Mouse (Mus musculus): ENCODE measurements around the gene 1110065P20Rik. TPM values are rescaled to one million over a fixed set of nuclear protein-coding genes. Genes with fewer than 3 reads are reported as not detected.

Gene 1110065P20Rik
- polyA plus RNA-seq, 1 experiment from 2014 or later = 59.4 TPM

DNA sequence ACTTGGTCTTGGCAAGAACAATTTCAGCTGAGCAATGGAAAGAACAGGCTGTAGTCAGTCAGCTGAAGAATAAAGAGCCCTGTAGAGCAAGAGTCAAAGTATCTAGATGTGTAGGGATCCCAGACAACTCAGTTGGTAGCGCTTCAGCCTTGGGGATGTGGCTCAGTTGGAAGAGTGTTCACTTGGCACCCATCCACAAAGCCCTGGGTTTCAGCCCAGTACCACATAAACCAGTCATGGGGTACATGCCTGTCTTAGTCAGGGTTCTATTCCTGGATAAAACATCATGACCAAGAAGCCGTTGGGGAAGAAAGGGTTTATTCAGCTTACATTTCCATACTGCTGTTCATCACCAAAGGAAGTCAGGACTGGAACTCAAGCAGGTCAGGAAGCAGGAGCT, 38.9 kb upstream of the 1110065P20Rik start:
- TF ChIP-seq CTCF (IDR thresholded peaks at IDR 0.05; ENCODE audit: low read depth) = no peak
- WGBS = 86% methylated on average over 2 of the region's 2 CpGs
- H3K4me2 ChIP-seq (replicated peaks; ENCODE audit: low read depth) = no peak overlapping the region
- H3K27ac ChIP-seq (ENCODE audit: low read depth, low read length) = no peak overlapping the region
- ATAC-seq = no peak
- no peaks in the 10 kb centered on the region for H3K36me3 ChIP-seq (ENCODE audit: control insufficient read depth, insufficient read depth)
- no peaks in the 10 kb centered on the region for H3K4me1 ChIP-seq (replicated peaks; ENCODE audit: control insufficient read depth, insufficient read depth, low read length)
- H3K27me3 ChIP-seq (replicated peaks; ENCODE audit: control insufficient read depth, insufficient read depth, low read length) = peaks cover 31% of the 10 kb centered on the region
- no peaks in the 10 kb centered on the region for H3K9me3 ChIP-seq (ENCODE audit: control insufficient read depth)
- no peak overlapping the region for H3K4me3 ChIP-seq (ENCODE audit: low read depth, low read length)
- no peak overlapping the region for H3K9ac ChIP-seq (ENCODE audit: low read depth, low read length)

DNA sequence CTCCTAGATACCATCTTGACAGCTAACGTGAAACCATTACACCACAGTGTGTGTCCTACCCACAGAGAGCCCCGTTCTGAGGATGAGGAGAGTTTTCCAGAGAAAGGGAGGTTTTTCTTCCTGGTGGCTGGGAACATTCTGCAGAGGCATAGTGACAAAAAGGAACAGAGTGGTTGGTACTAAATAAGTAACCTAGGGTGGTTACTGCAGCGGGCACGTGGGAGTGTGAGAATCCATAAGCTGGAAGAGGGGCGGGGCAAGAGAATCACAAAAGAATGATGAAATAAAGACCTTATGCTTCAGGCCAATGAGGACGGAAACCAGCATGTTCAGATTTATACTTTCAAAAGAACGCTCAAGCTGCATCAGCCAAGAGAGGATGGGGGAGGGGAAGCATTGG, 37.7 kb upstream of the 1110065P20Rik start:
- WGBS = 71% methylated on average over 7 of the region's 7 CpGs
- Histone ChIP-seq H3K36me3 (ENCODE audit: control insufficient read depth, insufficient read depth) (no peaks in the 10 kb centered on the region), H3K4me1 (replicated peaks; ENCODE audit: control insufficient read depth, insufficient read depth, low read length) (no peaks in the 10 kb centered on the region), H3K4me3 (ENCODE audit: low read depth, low read length) (no peak overlapping the region), H3K9ac (ENCODE audit: low read depth, low read length) (no peak overlapping the region), H3K4me2 (replicated peaks; ENCODE audit: low read depth) (no peak overlapping the region), H3K27ac (ENCODE audit: low read depth, low read length) (no peak overlapping the region), H3K27me3 (replicated peaks; ENCODE audit: control insufficient read depth, insufficient read depth, low read length) (peaks cover 22% of the 10 kb centered on the region), H3K9me3 (ENCODE audit: control insufficient read depth) (no peaks in the 10 kb centered on the region)
- ATAC-seq = no peak
- no peak for TF ChIP-seq CTCF (IDR thresholded peaks at IDR 0.05; ENCODE audit: low read depth)

DNA sequence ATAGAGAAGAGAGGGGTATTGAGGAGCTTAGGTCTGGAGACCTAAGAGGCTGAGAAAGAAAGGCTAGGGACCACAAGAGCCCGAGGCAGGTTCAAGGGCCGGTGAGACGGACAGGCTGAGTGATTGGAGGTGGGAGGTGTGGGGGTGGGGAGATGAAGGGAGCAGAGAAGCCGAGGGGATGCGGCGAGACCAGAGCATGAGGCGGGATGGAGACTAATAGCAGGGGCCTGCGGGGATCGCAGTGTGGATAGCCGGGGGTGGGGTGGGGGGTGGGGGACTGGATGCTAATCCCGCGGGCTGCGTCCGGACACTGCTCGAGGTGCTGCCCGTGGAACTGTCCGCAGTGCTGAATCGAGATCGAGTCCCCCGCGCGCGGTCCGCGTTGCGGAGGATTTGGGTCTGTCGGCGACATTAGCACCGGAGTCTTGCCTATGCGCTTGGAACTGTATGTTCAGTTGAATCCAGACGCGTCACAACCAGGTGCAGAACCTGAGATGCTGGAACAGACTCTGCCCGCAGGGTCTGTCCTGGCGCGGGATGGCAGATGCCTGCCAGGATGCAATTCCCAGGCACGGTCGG, 31.2 kb upstream of the 1110065P20Rik start:
- no peaks in the 10 kb centered on the region for H3K36me3 ChIP-seq (ENCODE audit: control insufficient read depth, insufficient read depth)
- H3K4me1 ChIP-seq (replicated peaks; ENCODE audit: control insufficient read depth, insufficient read depth, low read length) = no peaks in the 10 kb centered on the region
- H3K9me3 ChIP-seq (ENCODE audit: control insufficient read depth) = no peaks in the 10 kb centered on the region
- H3K27me3 ChIP-seq (replicated peaks; ENCODE audit: control insufficient read depth, insufficient read depth, low read length) = peaks cover 39% of the 10 kb centered on the region
- no peak overlapping the region for H3K4me2 ChIP-seq (replicated peaks; ENCODE audit: low read depth)
- H3K27ac ChIP-seq (ENCODE audit: low read depth, low read length) = no peak overlapping the region
- no peak for ATAC-seq
- whole genome bisulfite sequencing = 2% methylated on average over 37 of the region's 37 CpGs
- no peak overlapping the region; the same call in 1 of the 2 replicates for H3K4me3 ChIP-seq (ENCODE audit: low read depth, low read length)
- no peak for TF ChIP-seq CTCF (IDR thresholded peaks at IDR 0.05; ENCODE audit: low read depth)
- no peak overlapping the region for H3K9ac ChIP-seq (ENCODE audit: low read depth, low read length)

DNA sequence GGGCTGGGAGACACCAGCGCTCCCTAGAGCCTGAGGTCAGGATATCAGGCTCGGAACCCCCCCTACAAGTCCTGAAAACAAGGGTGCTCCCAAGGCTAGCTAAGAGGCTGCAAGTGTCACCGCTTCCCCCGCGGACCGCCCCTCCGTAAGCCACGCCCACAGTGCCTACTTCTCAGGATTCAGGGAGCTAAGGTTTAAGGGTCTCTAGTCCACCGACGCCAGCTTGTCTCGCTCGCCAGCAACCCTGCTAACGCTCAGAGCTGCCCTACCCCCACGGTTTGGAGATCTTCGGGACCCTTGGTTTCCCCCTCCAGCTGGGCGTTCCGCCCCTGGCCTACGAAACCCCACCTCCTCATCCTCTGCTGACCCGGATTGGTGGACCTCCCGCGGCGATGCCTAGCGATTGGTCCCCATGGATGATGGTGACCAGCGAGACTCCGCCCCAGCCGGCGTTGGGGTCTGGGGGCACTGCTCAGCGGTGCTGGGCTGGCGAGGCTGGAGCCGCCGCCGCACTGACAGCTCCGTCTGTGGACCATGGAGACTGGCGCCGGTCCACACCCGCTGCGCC, 30.4 kb upstream of the 1110065P20Rik start:
- ATAC-seq = peak; percentile 41; the same call in 1 of the 2 replicates
- TF ChIP-seq CTCF (IDR thresholded peaks at IDR 0.05; ENCODE audit: low read depth) = no peak
- Histone ChIP-seq H3K4me3 (ENCODE audit: low read depth, low read length) (peak overlapping the region; percentile 20), H3K9me3 (ENCODE audit: control insufficient read depth) (no peaks in the 10 kb centered on the region), H3K27me3 (replicated peaks; ENCODE audit: control insufficient read depth, insufficient read depth, low read length) (peaks cover 39% of the 10 kb centered on the region), H3K27ac (ENCODE audit: low read depth, low read length) (no peak overlapping the region), H3K4me2 (replicated peaks; ENCODE audit: low read depth) (peak overlapping the region; percentile 37), H3K9ac (ENCODE audit: low read depth, low read length) (no peak overlapping the region), H3K4me1 (replicated peaks; ENCODE audit: control insufficient read depth, insufficient read depth, low read length) (no peaks in the 10 kb centered on the region), H3K36me3 (ENCODE audit: control insufficient read depth, insufficient read depth) (no peaks in the 10 kb centered on the region)
- WGBS = under 1% methylated on average over 37 of the region's 37 CpGs

DNA sequence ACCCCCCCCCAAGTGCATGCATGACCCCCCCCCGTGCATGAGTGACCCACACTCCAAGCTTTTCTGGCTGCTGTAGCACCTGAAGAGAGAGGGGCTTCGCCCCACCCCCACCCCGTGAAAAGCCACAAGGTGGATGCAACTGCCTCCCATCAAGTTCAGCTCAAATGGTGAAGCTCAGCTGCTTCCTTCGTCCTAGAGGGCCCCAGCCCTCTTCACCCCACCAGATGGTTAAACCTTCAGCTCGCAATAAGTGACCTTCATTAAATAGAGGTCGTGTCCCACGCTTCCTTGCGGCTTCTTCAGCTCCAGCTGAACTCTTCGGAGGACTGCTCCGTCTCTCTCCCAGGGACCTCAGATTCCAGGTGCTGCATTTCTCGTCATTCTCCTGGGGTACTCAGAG, 29.6 kb upstream of the 1110065P20Rik start, which contains the start of gene Epha10:
Gene Epha10 (plus strand): TSS at position 301 of the 400 bp plus-strand sequence.
- Histone ChIP-seq H3K36me3 (ENCODE audit: control insufficient read depth, insufficient read depth) (no peaks in the 10 kb centered on the region), H3K9me3 (ENCODE audit: control insufficient read depth) (no peaks in the 10 kb centered on the region), H3K4me1 (replicated peaks; ENCODE audit: control insufficient read depth, insufficient read depth, low read length) (no peaks in the 10 kb centered on the region), H3K4me3 (ENCODE audit: low read depth, low read length) (peak within 1 kb of the TSS; percentile 20), H3K9ac (ENCODE audit: low read depth, low read length) (no peak within 1 kb of the TSS), H3K4me2 (replicated peaks; ENCODE audit: low read depth) (peak within 1 kb of the TSS; percentile 37), H3K27ac (ENCODE audit: low read depth, low read length) (no peak within 1 kb of the TSS), H3K27me3 (replicated peaks; ENCODE audit: control insufficient read depth, insufficient read depth, low read length) (peaks cover 35% of the 10 kb centered on the region)
- WGBS = 8% methylated on average over 11 of the region's 11 CpGs
- ATAC-seq = no peak
- no peak for TF ChIP-seq CTCF (IDR thresholded peaks at IDR 0.05; ENCODE audit: low read depth)

DNA sequence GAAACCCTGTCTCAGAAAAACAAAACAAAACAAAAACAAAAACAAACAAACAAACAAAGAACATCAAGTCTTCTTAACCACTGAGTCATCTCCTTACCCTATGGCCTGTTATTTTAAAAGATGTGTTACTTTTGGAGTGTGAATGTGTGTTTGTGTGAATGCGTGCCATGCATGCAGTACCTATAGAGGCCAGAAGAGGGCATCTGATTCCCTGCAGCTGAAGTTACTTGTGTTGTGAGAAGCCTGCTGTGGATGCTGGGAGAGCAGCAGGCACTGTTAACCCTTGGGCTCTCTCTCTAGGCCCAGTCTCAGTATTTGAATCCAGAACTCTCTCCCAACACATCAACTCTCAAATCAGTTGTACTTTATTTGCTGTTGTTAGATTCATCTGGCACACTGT, 21.7 kb upstream of the 1110065P20Rik start:
- H3K4me1 ChIP-seq (replicated peaks; ENCODE audit: control insufficient read depth, insufficient read depth, low read length) = no peaks in the 10 kb centered on the region
- no peak overlapping the region for H3K27ac ChIP-seq (ENCODE audit: low read depth, low read length)
- H3K9me3 ChIP-seq (ENCODE audit: control insufficient read depth) = no peaks in the 10 kb centered on the region
- H3K4me3 ChIP-seq (ENCODE audit: low read depth, low read length) = no peak overlapping the region
- no peaks in the 10 kb centered on the region for H3K36me3 ChIP-seq (ENCODE audit: control insufficient read depth, insufficient read depth)
- no peaks in the 10 kb centered on the region for H3K27me3 ChIP-seq (replicated peaks; ENCODE audit: control insufficient read depth, insufficient read depth, low read length)
- H3K9ac ChIP-seq (ENCODE audit: low read depth, low read length) = no peak overlapping the region
- ATAC-seq = no peak
- H3K4me2 ChIP-seq (replicated peaks; ENCODE audit: low read depth) = no peak overlapping the region
- peak; percentile 42 for TF ChIP-seq CTCF (IDR thresholded peaks at IDR 0.05; ENCODE audit: low read depth)
- 92% methylated on average over 1 of the region's 1 CpGs for WGBS
